Mouse (Mus musculus): ENCODE measurements at regions not wholly inside any gene's neighbourhood (a gene's known extent, or its start where the extent isn't known, plus 50 kb on each side); places are given as distances from the start of the nearest gene placed in this dataset.

DNA sequence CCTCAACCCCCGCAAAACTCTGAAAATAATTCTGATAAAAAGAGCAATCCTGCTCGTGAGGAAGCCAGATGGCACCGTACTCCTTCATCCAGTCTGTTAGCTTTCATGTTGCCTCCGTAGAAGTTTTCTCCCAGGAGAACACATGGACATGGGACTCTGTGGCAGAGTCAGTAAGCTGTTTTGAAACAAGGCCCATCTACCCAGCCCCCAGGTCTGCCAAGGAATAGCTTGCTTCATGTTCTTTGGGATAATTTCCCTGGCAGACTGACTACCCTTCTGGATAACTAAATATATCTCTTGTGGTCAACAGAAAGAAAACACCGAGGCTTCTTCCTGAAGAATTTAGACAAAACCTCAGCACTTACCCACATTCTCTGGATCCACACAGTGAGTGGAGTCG, 111.2 kb upstream of the Spred1 start:
- H3K9ac ChIP-seq, result no peak overlapping the region
- no peaks in the 10 kb centered on the region for H3K36me3 ChIP-seq
- no peak for ATAC-seq
- H3K9me3 ChIP-seq, result no peaks in the 10 kb centered on the region
- H3K4me2 ChIP-seq (replicated peaks), result no peak overlapping the region
- no peaks in the 10 kb centered on the region for H3K4me1 ChIP-seq (replicated peaks)
- H3K27ac ChIP-seq, result no peak overlapping the region
- 82% methylated on average over 6 of the region's 6 CpGs for WGBS
- H3K4me3 ChIP-seq (replicated peaks), result no peak overlapping the region
- no peaks in the 10 kb centered on the region for H3K27me3 ChIP-seq (replicated peaks)

DNA sequence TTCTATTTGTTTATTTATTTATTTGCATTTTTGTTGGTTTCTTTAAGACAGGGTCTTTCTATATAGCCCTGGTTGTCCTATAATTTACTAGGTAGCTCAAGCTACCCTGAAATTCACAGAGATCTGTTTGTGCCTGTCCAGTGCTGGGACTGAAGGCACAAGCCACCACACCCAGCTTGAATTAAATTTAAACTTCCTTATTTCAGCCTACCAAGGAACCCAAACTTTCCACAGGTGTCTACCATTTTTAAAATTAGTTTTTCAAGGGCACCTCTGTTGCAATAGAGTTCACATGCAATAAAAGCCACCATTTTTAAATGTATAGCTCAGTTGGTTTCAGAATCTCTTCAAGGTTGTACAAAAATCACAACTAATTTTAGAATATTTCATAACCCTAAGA, 110.2 kb upstream of the Spred1 start:
- H3K36me3 ChIP-seq, result no peaks in the 10 kb centered on the region
- H3K4me1 ChIP-seq (replicated peaks), result no peaks in the 10 kb centered on the region
- no peak overlapping the region for H3K27ac ChIP-seq
- no peak overlapping the region for H3K4me3 ChIP-seq (replicated peaks)
- no peak overlapping the region for H3K9ac ChIP-seq
- ATAC-seq, result no peak
- no peaks in the 10 kb centered on the region for H3K27me3 ChIP-seq (replicated peaks)
- H3K9me3 ChIP-seq, result no peaks in the 10 kb centered on the region
- no peak overlapping the region for H3K4me2 ChIP-seq (replicated peaks)

DNA sequence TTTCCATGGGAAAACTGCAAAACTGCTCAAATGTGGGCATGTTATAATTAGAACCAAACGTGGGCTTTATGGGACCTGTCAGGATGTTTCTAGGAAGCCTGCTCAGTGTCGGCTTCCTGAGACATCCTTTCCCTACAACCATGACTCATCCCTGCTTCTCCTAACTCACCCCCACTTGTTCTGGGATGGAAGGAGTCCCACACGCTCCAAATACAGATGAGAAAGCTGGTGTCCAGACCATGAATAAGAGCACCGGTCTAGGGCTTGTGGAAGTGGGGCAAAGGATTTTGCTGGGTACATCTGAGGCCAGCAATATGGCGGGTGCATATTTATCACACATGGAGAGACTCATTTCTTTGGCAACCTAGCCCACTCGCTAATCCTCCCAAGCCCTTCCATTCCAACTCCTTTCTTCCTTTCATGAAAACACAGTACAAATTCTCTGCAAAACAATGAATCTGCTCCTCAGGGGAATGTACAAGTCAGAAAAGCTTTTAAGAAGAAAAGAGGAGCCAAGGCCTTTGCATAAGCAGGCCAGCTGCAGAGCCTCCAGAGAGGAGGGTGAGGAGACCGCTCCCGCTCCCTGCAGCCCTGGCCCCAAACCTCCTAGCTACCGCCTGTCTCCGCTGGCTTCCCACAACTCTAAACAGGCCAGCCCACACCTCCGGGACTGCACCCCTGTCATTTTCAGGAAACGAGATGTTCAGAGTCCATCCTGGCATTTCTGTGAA, 103.1 kb upstream of the Spred1 start:
- Histone ChIP-seq H3K9me3 (no peaks in the 10 kb centered on the region), H3K36me3 (no peaks in the 10 kb centered on the region), H3K27me3 (replicated peaks) (no peaks in the 10 kb centered on the region), H3K4me1 (replicated peaks) (peaks cover 6% of the 10 kb centered on the region; the same call in 1 of the 2 replicates), H3K9ac (no peak overlapping the region), H3K27ac (peak overlapping the region; percentile 24; the same call in 1 of the 2 replicates), H3K4me3 (replicated peaks) (no peak overlapping the region), H3K4me2 (replicated peaks) (no peak overlapping the region)
- peak; percentile 61; the same call in 1 of the 2 replicates for ATAC-seq
- 51% methylated on average over 12 of the region's 12 CpGs for WGBS

DNA sequence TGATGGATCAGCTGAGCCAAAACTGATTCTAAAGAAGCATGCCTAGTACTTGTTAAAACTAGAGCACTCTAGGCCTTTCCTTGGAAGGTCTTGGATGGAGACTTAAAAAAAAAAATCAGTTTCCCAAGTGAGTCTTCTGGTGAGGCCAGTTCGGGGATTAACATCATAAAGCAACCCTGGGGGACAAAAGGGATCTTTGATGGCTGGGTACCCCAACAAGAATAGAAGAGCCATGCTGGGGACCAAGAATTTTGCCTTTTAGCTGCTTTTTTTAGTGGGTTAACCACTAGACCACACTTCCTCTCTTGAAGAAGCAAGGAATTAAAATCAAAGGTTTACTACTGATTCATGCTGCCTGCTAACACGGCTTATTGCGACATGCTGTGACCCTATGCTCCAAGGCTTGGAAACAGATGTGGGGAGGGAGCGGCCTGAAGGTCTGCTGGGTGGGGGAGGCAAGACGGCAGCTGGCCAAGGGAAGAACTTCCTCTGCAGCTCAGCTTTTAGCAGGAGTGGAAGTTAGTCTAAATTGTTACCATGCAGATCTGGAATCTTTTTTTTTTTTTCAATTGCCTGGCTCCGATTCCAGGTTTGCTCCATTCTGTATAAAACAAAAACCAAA, 102.1 kb upstream of the Spred1 start:
- Histone ChIP-seq H3K4me2 (replicated peaks) (no peak overlapping the region), H3K27me3 (replicated peaks) (no peaks in the 10 kb centered on the region), H3K4me1 (replicated peaks) (peaks cover 6% of the 10 kb centered on the region; the same call in 1 of the 2 replicates), H3K36me3 (no peaks in the 10 kb centered on the region), H3K9ac (no peak overlapping the region), H3K4me3 (replicated peaks) (no peak overlapping the region), H3K9me3 (no peaks in the 10 kb centered on the region), H3K27ac (0 out of 2 replicates have a peak overlapping the region, but pooled peaks have one; percentile 37)
- ATAC-seq, result peak; percentile 77
- 29% methylated on average over 6 of the region's 6 CpGs for WGBS

GRCm38 (mm10) chr2:117019552-117019951, 101.6 kb upstream of the Spred1 start:
- no peak overlapping the region for H3K9ac ChIP-seq
- no peak overlapping the region for H3K4me2 ChIP-seq (replicated peaks)
- no peaks in the 10 kb centered on the region for H3K9me3 ChIP-seq
- no peaks in the 10 kb centered on the region for H3K36me3 ChIP-seq
- ATAC-seq, result peak; percentile 20; the same call in 1 of the 2 replicates
- H3K27ac ChIP-seq, result no peak overlapping the region
- WGBS, result 38% methylated on average over 1 of the region's 1 CpGs
- no peak overlapping the region for H3K4me3 ChIP-seq (replicated peaks)
- peaks cover 6% of the 10 kb centered on the region; the same call in 1 of the 2 replicates for H3K4me1 ChIP-seq (replicated peaks)
- no peaks in the 10 kb centered on the region for H3K27me3 ChIP-seq (replicated peaks)

DNA sequence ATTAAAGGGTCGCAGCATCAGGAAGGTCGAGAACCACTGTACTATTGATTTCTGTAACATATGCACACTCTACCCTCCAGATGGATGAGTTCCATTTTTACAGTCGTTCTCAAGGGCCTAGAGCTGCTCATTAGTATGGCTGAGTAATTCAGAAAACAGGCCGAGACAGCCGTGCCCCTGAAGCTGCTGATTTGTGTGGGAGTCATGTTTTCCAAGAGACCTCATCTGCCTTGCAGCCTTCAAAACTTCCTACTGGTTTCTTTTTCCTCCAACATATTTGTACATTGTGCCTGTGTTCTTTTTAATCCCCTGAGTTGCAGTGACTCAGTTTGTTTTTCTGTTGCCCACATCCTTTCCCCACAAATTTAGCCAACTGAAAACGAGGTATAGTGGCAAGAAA, 99.4 kb upstream of the Spred1 start:
- H3K4me1 ChIP-seq (replicated peaks), result peaks cover 6% of the 10 kb centered on the region; the same call in 1 of the 2 replicates
- H3K9me3 ChIP-seq, result no peaks in the 10 kb centered on the region
- ATAC-seq, result no peak
- H3K36me3 ChIP-seq, result no peaks in the 10 kb centered on the region
- H3K4me2 ChIP-seq (replicated peaks), result no peak overlapping the region
- H3K9ac ChIP-seq, result no peak overlapping the region
- 66% methylated on average over 6 of the region's 6 CpGs for WGBS
- H3K4me3 ChIP-seq (replicated peaks), result no peak overlapping the region
- no peak overlapping the region for H3K27ac ChIP-seq
- H3K27me3 ChIP-seq (replicated peaks), result no peaks in the 10 kb centered on the region

GRCm38 (mm10) chr2:117023436-117023835, 97.7 kb upstream of the Spred1 start:
- 91% methylated on average over 1 of the region's 1 CpGs for WGBS

DNA sequence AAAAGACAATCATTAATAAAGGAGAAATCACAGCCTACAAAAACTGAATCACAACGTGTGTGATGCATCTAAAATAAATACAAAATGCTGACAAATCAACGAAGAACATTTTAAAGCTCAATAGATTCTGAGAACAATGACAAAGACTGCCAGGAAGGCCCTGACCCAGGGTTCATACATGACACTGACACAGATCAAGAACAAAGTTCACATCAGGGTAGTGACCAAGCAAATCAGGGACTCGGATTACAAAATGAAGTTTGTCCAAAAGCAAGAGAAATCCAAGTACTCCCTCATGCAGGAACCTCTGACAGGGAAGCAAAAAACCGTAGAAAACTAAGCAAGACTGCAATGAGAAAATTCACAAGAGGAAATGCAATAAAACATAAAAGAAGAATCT, 94.1 kb upstream of the Spred1 start:
- H3K9me3 ChIP-seq, result no peaks in the 10 kb centered on the region
- WGBS, result 66% methylated on average over 4 of the region's 4 CpGs
- no peaks in the 10 kb centered on the region for H3K27me3 ChIP-seq (replicated peaks)
- H3K36me3 ChIP-seq, result no peaks in the 10 kb centered on the region
- no peaks in the 10 kb centered on the region for H3K4me1 ChIP-seq (replicated peaks)
- no peak overlapping the region for H3K4me3 ChIP-seq (replicated peaks)
- H3K4me2 ChIP-seq (replicated peaks), result no peak overlapping the region
- ATAC-seq, result no peak
- no peak overlapping the region for H3K9ac ChIP-seq
- H3K27ac ChIP-seq, result no peak overlapping the region

More at GRCm38 (mm10) chr2:117023436-117023835, 97.7 kb upstream of the Spred1 start:
- Histone ChIP-seq H3K27me3 (replicated peaks) (no peaks in the 10 kb centered on the region), H3K4me3 (replicated peaks) (no peak overlapping the region), H3K9me3 (no peaks in the 10 kb centered on the region), H3K36me3 (no peaks in the 10 kb centered on the region), H3K27ac (no peak overlapping the region), H3K9ac (no peak overlapping the region), H3K4me1 (replicated peaks) (peaks cover 6% of the 10 kb centered on the region; the same call in 1 of the 2 replicates), H3K4me2 (replicated peaks) (no peak overlapping the region)
- no peak for ATAC-seq

GRCm38 (mm10) chr2:117028771-117029170, 92.4 kb upstream of the Spred1 start:
- Histone ChIP-seq H3K9me3 (no peaks in the 10 kb centered on the region), H3K36me3 (no peaks in the 10 kb centered on the region), H3K27me3 (replicated peaks) (no peaks in the 10 kb centered on the region), H3K4me2 (replicated peaks) (no peak overlapping the region), H3K9ac (no peak overlapping the region), H3K4me3 (replicated peaks) (no peak overlapping the region), H3K27ac (no peak overlapping the region), H3K4me1 (replicated peaks) (no peaks in the 10 kb centered on the region)
- no peak for ATAC-seq
- WGBS, result 77% methylated on average over 6 of the region's 6 CpGs

DNA sequence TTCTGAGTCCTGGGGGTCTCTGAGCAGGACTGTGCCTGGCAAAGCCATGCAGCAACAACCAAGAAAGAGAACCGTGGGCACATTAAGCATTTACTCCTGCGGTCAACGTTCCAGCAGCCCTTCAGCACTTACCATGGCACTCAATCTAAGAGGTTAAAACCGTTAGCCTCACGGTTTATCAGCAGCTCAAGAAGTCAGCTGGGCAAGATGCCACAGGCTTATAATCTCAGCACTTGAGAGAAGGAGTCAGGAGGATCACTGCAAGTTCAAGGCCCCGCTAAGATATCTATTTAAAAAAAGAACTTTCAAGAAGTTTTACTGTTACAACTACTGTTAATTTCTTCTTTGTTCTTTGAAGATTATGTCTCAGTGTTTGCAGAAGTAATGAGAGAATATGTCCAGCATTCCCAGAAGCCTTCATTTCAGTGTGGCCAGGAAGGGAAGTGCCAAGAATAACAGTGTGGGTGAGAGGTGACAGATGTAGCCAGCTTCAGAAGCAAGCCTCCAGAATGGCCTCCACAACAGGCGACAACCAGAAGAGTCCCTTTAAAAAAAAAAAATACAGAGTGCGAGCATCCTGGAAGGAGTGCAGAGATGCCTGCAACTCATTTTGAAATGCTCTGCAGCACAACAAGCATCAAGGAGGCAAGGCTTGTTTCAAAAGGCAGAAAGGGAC, 84.8 kb upstream of the Spred1 start:
- H3K4me3 ChIP-seq (replicated peaks), result no peak overlapping the region
- no peak overlapping the region for H3K9ac ChIP-seq
- no peak overlapping the region for H3K4me2 ChIP-seq (replicated peaks)
- no peaks in the 10 kb centered on the region for H3K27me3 ChIP-seq (replicated peaks)
- no peaks in the 10 kb centered on the region for H3K4me1 ChIP-seq (replicated peaks)
- no peak overlapping the region for H3K27ac ChIP-seq
- H3K9me3 ChIP-seq, result no peaks in the 10 kb centered on the region
- no peak for ATAC-seq
- WGBS, result 75% methylated on average over 8 of the region's 8 CpGs
- no peaks in the 10 kb centered on the region for H3K36me3 ChIP-seq

DNA sequence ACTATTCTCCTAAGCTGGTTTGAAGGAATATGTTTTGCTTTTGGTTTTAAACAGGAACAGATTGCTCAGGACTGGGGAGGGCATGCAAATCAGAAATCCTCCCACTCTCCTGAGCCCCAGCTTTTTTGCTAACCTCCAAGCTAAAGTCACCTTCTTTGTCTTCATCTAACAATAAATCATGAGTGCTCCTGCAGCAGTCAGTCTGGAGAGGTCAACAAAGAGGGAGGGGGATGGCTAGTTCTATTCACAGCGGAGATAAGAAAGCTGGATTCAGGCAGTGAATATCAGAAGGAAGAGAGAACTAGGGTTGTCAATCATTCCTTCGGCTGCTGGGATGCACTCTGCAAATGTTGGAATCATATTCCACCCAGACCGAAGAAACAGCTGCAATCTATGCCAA, 81.0 kb upstream of the Spred1 start:
- no peaks in the 10 kb centered on the region for H3K4me1 ChIP-seq (replicated peaks)
- WGBS, result 48% methylated on average over 3 of the region's 3 CpGs
- no peak overlapping the region for H3K4me2 ChIP-seq (replicated peaks)
- H3K27me3 ChIP-seq (replicated peaks), result no peaks in the 10 kb centered on the region
- no peak overlapping the region for H3K4me3 ChIP-seq (replicated peaks)
- no peak for ATAC-seq
- H3K9me3 ChIP-seq, result no peaks in the 10 kb centered on the region
- H3K36me3 ChIP-seq, result no peaks in the 10 kb centered on the region
- no peak overlapping the region for H3K9ac ChIP-seq
- no peak overlapping the region for H3K27ac ChIP-seq

GRCm38 (mm10) chr2:117043831-117044230, 77.3 kb upstream of the Spred1 start:
- no peaks in the 10 kb centered on the region; the same call in 1 of the 2 replicates for H3K27me3 ChIP-seq (replicated peaks)
- H3K27ac ChIP-seq, result no peak overlapping the region
- no peak overlapping the region for H3K9ac ChIP-seq
- no peaks in the 10 kb centered on the region for H3K4me1 ChIP-seq (replicated peaks)
- H3K9me3 ChIP-seq, result no peaks in the 10 kb centered on the region
- no peak overlapping the region for H3K4me2 ChIP-seq (replicated peaks)
- H3K4me3 ChIP-seq (replicated peaks), result no peak overlapping the region
- no peaks in the 10 kb centered on the region for H3K36me3 ChIP-seq
- whole genome bisulfite sequencing, result 43% methylated on average over 7 of the region's 7 CpGs
- ATAC-seq, result no peak
